Mouse (Mus musculus) brain, embryonic 18.5 days (tissue): ENCODE measurements at regions not wholly inside any gene's neighbourhood (a gene's known extent, or its start where the extent isn't known, plus 50 kb on each side); places are given as distances from the start of the nearest gene placed in this dataset.

ENCODE experiments used
- DNase-seq: peaks from one replicate; pipeline ENCODE4 v3.0.0-alpha.2; 2012; ENCODE audit warnings: low read depth, low spot score

GRCm38 (mm10) chr9:47387716-47388300, 142.2 kb upstream of the Cadm1 start:
- DNase-seq = no peak

- DNase-seq = no peak
These were observed 140.1 kb upstream of the Cadm1 start for GRCm38 (mm10) chr9:47389901-47390300.

GRCm38 (mm10) chr9:47391669-47392068, 138.3 kb upstream of the Cadm1 start:
- no peak for DNase-seq

- no peak for DNase-seq
These were observed 130.4 kb upstream of the Cadm1 start for GRCm38 (mm10) chr9:47399598-47399997.

GRCm38 (mm10) chr9:47400117-47400823, 129.7 kb upstream of the Cadm1 start:
- no peak for DNase-seq

- no peak for DNase-seq
These were observed 128.5 kb upstream of the Cadm1 start for GRCm38 (mm10) chr9:47401511-47401910.

GRCm38 (mm10) chr9:47403317-47403716, 126.7 kb upstream of the Cadm1 start:
- DNase-seq = no peak

GRCm38 (mm10) chr9:47404821-47405220, 125.2 kb upstream of the Cadm1 start:
- DNase-seq = no peak

GRCm38 (mm10) chr9:47405547-47405946, 124.4 kb upstream of the Cadm1 start:
- no peak for DNase-seq

- no peak for DNase-seq
These were observed 122.8 kb upstream of the Cadm1 start for GRCm38 (mm10) chr9:47407007-47407670.

- DNase-seq = no peak
These were observed 121.9 kb upstream of the Cadm1 start for GRCm38 (mm10) chr9:47408061-47408460.

- DNase-seq = no peak
These were observed 120.4 kb upstream of the Cadm1 start for GRCm38 (mm10) chr9:47409579-47409978.

- no peak for DNase-seq
These were observed 117.2 kb upstream of the Cadm1 start for GRCm38 (mm10) chr9:47412786-47413185.

GRCm38 (mm10) chr9:47414350-47414988, 115.5 kb upstream of the Cadm1 start:
- no peak for DNase-seq

- DNase-seq = no peak
These were observed 107.8 kb upstream of the Cadm1 start for GRCm38 (mm10) chr9:47422151-47422599.

- DNase-seq = peak; percentile 61
These were observed 107.1 kb upstream of the Cadm1 start for GRCm38 (mm10) chr9:47422741-47423461.

- no peak for DNase-seq
These were observed 106.5 kb upstream of the Cadm1 start for GRCm38 (mm10) chr9:47423462-47423832.

GRCm38 (mm10) chr9:47424191-47424590, 105.8 kb upstream of the Cadm1 start:
- no peak for DNase-seq

- DNase-seq = no peak
These were observed 103.3 kb upstream of the Cadm1 start for GRCm38 (mm10) chr9:47426712-47427111.

GRCm38 (mm10) chr9:47428710-47429341, 101.1 kb upstream of the Cadm1 start:
- DNase-seq = no peak

GRCm38 (mm10) chr9:47429691-47430090, 100.3 kb upstream of the Cadm1 start:
- DNase-seq = no peak
